Mouse (Mus musculus): ENCODE measurements at regions not wholly inside any gene's neighbourhood (a gene's known extent, or its start where the extent isn't known, plus 50 kb on each side); places are given as distances from the start of the nearest gene placed in this dataset.
"Not testable (repeated sequence)": the region's sequence is repeated elsewhere in the genome, so short reads cannot be mapped to it uniquely, and the experiment has no call there.

DNA sequence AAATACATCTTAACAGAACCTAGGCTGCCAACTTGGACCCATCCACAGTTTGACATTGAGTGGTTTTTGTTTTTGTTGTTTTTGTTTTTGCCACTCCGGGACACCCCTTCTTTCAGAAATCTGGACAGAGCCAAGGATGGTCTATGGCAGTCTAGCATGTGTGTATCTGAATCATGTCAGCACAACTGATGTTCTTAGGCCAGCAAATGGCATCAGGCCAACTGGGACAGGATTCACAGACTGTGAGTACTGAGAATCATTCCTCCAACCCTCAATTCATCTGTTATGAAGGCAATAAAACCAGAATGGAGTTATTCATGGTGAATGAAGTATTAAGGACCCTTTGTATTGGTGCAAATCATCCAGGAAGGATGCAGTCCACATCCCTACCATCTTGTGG, 1372.5 kb upstream of the Rag2 start:
- Histone ChIP-seq H3K4me3 (replicated peaks) (no peak overlapping the region), H3K27ac (no peak overlapping the region), H3K27me3 (no peaks in the 10 kb centered on the region), H3K4me2 (no peak overlapping the region), H3K9ac (no peak overlapping the region), H3K36me3 (no peaks in the 10 kb centered on the region), H3K9me3 (replicated peaks) (no peaks in the 10 kb centered on the region), H3K4me1 (no peaks in the 10 kb centered on the region)
- WGBS: 81% methylated on average over 1 of the region's 1 CpGs
- no peak for ATAC-seq (replicated peaks; ENCODE audit: low FRiP score)

DNA sequence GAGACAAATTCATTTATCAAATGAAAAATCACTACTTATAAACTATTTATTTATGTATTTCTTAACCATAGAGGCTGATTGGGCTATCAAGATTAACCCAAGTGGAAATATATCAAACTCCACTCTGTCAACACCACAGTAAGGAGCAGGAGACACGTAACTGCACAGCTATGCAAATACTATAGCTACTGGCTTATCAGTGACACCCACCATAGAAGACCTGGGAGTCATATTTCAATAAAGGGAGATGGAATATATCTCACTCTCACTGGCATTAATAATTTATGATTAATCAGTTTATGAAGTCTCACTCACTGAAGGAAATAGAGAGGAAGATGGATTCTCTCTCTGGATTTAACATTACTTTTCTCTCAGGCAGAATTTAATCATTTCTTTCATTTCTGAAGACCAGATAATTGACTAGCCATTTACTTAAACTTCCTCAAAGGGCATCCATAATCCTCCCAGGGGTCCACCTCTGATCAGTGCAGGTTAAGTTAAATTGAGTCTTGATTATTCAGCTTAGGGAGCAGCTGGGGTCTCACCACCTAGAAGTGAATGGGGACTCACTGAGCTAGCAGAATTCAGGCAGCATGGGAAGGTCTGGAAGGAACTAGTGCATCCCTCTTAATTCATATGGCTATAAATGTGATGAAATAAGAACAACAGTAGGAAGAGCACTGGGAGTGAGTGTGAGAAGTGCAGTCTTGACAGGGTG, 1365.2 kb upstream of the Rag2 start:
- H3K9ac ChIP-seq: no peak overlapping the region
- WGBS: 58% methylated on average over 1 of the region's 1 CpGs
- no peaks in the 10 kb centered on the region for H3K4me1 ChIP-seq
- no peak overlapping the region for H3K4me3 ChIP-seq (replicated peaks)
- H3K9me3 ChIP-seq (replicated peaks): no peaks in the 10 kb centered on the region
- H3K27ac ChIP-seq: no peak overlapping the region
- ATAC-seq (replicated peaks; ENCODE audit: low FRiP score): no peak
- no peak overlapping the region for H3K4me2 ChIP-seq
- H3K27me3 ChIP-seq: no peaks in the 10 kb centered on the region
- H3K36me3 ChIP-seq: no peaks in the 10 kb centered on the region

DNA sequence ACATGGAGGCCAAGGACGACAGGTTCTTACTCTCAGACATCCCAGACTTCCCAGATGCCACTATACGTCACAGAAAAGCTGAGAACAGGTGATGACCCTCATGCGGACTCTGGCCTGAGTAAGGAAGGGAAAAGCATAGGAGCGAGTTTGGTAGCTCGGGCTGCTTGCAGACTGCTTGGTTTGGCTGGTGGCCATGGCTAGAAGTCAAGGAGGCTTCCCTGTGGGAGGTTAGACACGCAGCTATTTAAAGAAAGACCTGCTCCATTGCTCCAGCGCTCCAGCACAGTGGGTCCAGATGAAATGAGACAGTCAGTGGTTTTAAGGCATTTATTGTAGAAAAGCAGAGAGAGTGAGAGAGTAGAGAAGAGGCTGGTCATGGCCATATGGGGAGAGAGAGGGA, 1318.0 kb upstream of the Rag2 start:
- Histone ChIP-seq H3K27me3 (no peaks in the 10 kb centered on the region), H3K36me3 (no peaks in the 10 kb centered on the region), H3K4me2 (no peak overlapping the region), H3K9ac (no peak overlapping the region), H3K27ac (no peak overlapping the region), H3K4me1 (no peaks in the 10 kb centered on the region), H3K4me3 (replicated peaks) (no peak overlapping the region), H3K9me3 (replicated peaks) (no peaks in the 10 kb centered on the region)
- peak; percentile 49 for ATAC-seq (replicated peaks; ENCODE audit: low FRiP score)
- WGBS: 54% methylated on average over 7 of the region's 7 CpGs

DNA sequence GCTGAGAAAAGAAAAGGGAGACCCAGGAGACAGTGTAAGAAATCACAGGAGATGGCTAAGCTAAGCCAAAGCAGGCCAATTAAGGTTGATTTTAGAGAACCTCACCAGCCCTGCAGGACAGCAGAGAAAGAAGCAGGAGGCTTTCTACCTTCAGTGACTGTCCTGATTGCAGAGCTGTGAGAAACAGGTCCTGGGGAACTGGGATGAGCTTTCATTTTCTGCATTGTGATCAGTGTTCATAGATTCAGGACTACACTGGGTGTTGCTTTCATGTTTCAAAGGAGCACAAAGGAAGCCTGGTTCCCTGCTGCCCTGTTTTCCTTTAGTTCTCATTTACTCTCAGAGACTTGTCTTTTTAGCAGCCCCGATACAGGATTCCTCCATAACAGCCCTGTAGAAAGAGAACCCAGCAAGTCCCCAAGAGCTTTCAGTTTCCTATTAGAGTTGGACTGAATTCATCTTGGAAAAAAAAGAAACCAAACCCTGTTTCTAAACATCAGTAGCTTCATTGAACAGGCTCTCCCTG, 1311.7 kb upstream of the Rag2 start:
- no peaks in the 10 kb centered on the region for H3K27me3 ChIP-seq
- H3K9me3 ChIP-seq (replicated peaks): no peaks in the 10 kb centered on the region
- no peak overlapping the region for H3K9ac ChIP-seq
- H3K36me3 ChIP-seq: no peaks in the 10 kb centered on the region
- no peak overlapping the region for H3K4me3 ChIP-seq (replicated peaks)
- no peak overlapping the region for H3K4me2 ChIP-seq
- no peak overlapping the region for H3K27ac ChIP-seq
- 77% methylated on average over 1 of the region's 1 CpGs for WGBS
- ATAC-seq (replicated peaks; ENCODE audit: low FRiP score): no peak
- no peaks in the 10 kb centered on the region for H3K4me1 ChIP-seq

DNA sequence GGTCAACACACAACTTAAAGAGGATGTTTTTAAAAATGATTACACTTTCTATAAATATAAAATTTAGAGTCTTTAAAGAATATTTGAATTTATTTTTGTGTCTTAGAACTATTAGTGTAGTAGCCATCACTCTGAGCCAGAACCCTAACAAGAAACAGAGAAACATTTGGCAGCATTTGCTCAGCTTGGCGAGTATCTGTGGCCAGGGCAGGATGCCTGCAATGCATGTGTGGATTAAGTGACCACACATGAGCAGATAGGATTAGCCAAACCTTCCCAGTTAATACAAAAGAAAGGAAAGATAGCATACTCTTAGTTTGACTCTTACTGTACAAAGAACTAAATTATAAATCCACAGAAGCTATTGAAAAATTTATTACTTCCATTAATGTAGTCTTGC, 1304.1 kb upstream of the Rag2 start:
- no peaks in the 10 kb centered on the region for H3K36me3 ChIP-seq
- no peaks in the 10 kb centered on the region for H3K4me1 ChIP-seq
- no peaks in the 10 kb centered on the region for H3K9me3 ChIP-seq (replicated peaks)
- no peaks in the 10 kb centered on the region for H3K27me3 ChIP-seq
- H3K9ac ChIP-seq: no peak overlapping the region
- 62% methylated on average over 1 of the region's 1 CpGs for WGBS
- ATAC-seq (replicated peaks; ENCODE audit: low FRiP score): no peak
- no peak overlapping the region for H3K27ac ChIP-seq
- no peak overlapping the region for H3K4me3 ChIP-seq (replicated peaks)
- H3K4me2 ChIP-seq: no peak overlapping the region

DNA sequence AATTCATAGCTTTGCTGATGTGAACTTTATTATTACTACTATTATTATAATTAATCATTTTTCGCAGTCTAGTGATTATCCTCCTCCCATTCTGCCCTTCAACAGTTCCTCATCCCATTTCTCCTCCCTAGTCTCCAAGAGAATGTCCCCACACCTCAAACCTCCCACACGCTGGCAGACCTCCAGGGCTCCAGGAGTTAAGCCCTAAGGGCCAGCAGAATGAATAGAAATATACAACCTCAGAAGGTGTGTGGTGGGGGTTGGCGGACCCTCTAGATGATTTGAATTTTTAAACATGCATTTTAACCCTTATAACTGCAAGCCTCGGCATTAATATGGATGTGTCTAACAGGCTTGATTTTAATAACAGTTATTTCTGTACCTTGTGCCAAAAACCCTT, 1283.8 kb upstream of the Rag2 start:
- H3K27ac ChIP-seq: no peak overlapping the region
- 53% methylated on average over 4 of the region's 4 CpGs for WGBS
- H3K36me3 ChIP-seq: no peaks in the 10 kb centered on the region
- H3K4me1 ChIP-seq: no peaks in the 10 kb centered on the region
- no peaks in the 10 kb centered on the region for H3K9me3 ChIP-seq (replicated peaks)
- no peaks in the 10 kb centered on the region for H3K27me3 ChIP-seq
- no peak overlapping the region for H3K9ac ChIP-seq
- no peak overlapping the region for H3K4me3 ChIP-seq (replicated peaks)
- no peak overlapping the region for H3K4me2 ChIP-seq
- no peak for ATAC-seq (replicated peaks; ENCODE audit: low FRiP score)

DNA sequence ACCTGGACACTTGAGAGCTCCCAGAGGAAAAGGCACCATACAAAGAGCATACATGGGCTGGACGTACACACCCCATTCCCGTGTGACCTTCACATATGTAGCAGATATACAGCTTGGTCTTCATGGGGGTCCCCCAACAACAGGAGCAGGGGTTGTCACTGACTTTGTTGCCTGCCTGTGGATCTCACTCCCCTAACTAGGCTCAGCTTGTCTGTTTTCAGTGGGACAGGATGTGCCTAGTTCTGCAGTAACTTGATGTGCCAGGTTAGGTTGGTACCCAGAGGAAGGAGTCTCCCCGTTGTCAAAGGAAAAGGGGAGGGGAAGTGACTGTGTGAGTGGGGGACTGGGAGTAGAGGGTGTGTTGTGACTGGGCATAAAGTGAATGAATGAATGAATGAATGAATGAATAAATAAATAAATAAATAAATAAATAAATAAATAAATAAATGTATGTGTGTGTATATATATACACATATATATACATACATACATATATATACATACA, 1279.5 kb upstream of the Rag2 start:
- Histone ChIP-seq H3K27me3 (no peaks in the 10 kb centered on the region), H3K9ac (no peak overlapping the region), H3K4me2 (no peak overlapping the region), H3K4me3 (replicated peaks) (no peak overlapping the region), H3K27ac (no peak overlapping the region), H3K4me1 (no peaks in the 10 kb centered on the region), H3K9me3 (replicated peaks) (no peaks in the 10 kb centered on the region), H3K36me3 (no peaks in the 10 kb centered on the region)
- ATAC-seq (replicated peaks; ENCODE audit: low FRiP score): no peak
- 82% methylated on average over 3 of the region's 3 CpGs for WGBS

DNA sequence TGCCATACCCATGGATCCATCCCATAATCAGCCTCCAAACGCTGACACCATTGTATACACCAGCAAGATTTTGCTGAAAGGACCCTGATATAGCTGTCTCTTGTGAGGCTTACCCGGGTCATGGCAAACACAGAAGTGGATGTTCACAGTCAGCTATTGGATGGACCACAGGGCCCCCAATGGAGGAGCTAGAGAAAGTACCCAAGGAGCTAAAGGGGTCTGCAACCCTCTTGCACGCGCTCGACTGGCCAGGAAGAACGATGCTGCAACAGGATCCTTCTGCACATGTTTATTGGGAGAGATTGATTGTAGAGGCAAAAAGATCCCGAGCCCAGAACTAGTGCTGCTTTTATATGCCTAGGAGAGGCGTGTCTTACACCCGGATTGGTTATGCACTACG, 1258.9 kb upstream of the Rag2 start:
- 90% methylated on average over 10 of the region's 10 CpGs for WGBS
- H3K36me3 ChIP-seq: not testable (repeated sequence)

DNA sequence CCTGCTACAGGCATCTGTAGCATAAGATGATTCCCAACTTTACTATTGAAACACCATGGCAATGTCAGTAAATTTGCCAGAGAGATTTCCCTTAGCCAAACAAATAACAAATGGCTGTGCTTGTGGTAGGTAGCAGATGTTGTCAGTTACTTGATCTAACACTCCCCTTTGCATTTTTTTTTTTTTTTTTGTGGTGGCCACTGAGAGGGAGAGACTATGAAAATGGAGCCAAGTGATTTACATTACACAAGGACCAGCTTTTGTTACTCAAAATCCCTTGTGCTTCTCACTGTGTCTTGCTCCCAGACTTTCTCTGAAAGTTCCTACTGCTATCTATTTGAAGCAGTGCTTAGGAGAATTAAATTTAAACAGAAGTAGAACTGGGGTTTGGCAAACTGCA, 1224.7 kb upstream of the Rag2 start:
- no peak overlapping the region for H3K4me3 ChIP-seq (replicated peaks)
- no peak overlapping the region for H3K9ac ChIP-seq
- no peaks in the 10 kb centered on the region for H3K4me1 ChIP-seq
- no peaks in the 10 kb centered on the region for H3K9me3 ChIP-seq (replicated peaks)
- no peaks in the 10 kb centered on the region for H3K27me3 ChIP-seq
- no peak overlapping the region for H3K4me2 ChIP-seq
- ATAC-seq (replicated peaks; ENCODE audit: low FRiP score): no peak
- H3K36me3 ChIP-seq: no peaks in the 10 kb centered on the region
- no peak overlapping the region for H3K27ac ChIP-seq

More for the DNA sequence above, 1258.9 kb upstream of the Rag2 start:
- not testable (repeated sequence) for H3K27me3 ChIP-seq; H3K9me3 ChIP-seq (replicated peaks); ATAC-seq (replicated peaks; ENCODE audit: low FRiP score); H3K27ac ChIP-seq; H3K4me3 ChIP-seq (replicated peaks); H3K9ac ChIP-seq; H3K4me2 ChIP-seq; H3K4me1 ChIP-seq

DNA sequence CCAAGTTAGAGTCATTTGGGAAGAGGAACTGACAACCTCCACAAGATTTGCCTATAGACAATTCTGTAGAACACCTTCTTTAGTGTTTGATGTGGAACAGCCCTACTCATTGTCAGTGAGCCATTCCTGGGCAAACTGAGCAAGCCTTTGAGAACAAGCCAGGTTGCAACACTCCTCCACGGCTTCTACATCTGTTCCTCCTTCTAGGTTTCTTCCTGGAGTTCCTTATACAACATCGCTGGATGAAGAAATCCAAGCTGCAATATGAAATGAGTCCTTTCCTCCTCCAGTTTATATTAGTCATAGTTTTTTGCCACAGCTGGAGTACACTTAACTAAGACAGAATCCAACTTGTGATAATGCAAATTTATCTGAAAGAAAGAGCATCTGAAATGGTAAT, 1197.9 kb upstream of the Rag2 start:
- H3K36me3 ChIP-seq: no peaks in the 10 kb centered on the region
- no peaks in the 10 kb centered on the region for H3K4me1 ChIP-seq
- no peak overlapping the region for H3K27ac ChIP-seq
- no peak for ATAC-seq (replicated peaks; ENCODE audit: low FRiP score)
- 94% methylated on average over 2 of the region's 2 CpGs for WGBS
- H3K9ac ChIP-seq: no peak overlapping the region
- no peak overlapping the region for H3K4me3 ChIP-seq (replicated peaks)
- no peaks in the 10 kb centered on the region for H3K9me3 ChIP-seq (replicated peaks)
- no peak overlapping the region for H3K4me2 ChIP-seq
- no peaks in the 10 kb centered on the region for H3K27me3 ChIP-seq

DNA sequence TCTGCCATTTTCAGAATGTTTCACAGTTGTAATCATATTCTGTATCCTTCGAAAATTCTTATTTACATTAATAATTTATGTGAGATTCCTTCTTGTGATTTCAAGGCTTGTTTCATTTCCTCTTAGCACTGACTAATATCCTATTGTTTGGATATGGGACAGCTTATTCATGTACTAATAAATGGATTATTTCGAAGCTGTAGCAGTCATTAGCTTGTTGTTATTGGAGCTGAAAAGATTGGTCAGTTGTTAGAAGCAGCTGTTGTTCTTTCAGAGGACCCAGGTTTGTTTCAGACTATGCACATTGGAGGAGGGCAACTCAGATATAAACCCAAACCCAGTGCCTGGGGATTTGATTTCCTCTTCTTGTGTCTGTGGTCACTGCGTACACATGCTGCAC, 1189.5 kb upstream of the Rag2 start:
- no peaks in the 10 kb centered on the region for H3K9me3 ChIP-seq (replicated peaks)
- no peak for ATAC-seq (replicated peaks; ENCODE audit: low FRiP score)
- H3K27ac ChIP-seq: no peak overlapping the region
- no peaks in the 10 kb centered on the region for H3K36me3 ChIP-seq
- no peaks in the 10 kb centered on the region for H3K27me3 ChIP-seq
- 71% methylated on average over 3 of the region's 3 CpGs for WGBS
- no peak overlapping the region for H3K9ac ChIP-seq
- H3K4me3 ChIP-seq (replicated peaks): no peak overlapping the region
- H3K4me2 ChIP-seq: no peak overlapping the region
- H3K4me1 ChIP-seq: no peaks in the 10 kb centered on the region

DNA sequence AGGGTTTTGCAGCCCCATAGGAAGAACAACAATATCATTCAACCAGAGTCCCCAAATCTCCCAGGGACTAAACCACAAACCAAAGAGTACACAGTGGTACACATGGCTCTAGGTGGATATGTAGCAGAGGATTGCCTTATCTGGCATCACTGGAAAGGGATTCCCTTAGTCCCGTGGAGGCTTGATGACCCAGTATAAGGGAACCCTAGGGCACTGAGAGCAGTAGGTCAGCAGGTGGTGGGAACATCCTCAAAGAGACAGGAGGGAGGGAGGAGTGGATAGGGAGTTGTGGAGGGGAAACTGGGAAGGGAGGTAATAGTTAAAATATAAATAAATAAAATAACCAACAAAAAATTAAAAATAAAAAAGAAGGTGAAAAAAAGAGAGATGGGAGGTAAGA, 1178.7 kb upstream of the Rag2 start:
- H3K36me3 ChIP-seq: no peaks in the 10 kb centered on the region
- H3K9me3 ChIP-seq (replicated peaks): no peaks in the 10 kb centered on the region
- no peak overlapping the region for H3K4me3 ChIP-seq (replicated peaks)
- no peak overlapping the region for H3K4me2 ChIP-seq
- WGBS: 74% methylated on average over 1 of the region's 1 CpGs
- H3K4me1 ChIP-seq: no peaks in the 10 kb centered on the region
- no peak for ATAC-seq (replicated peaks; ENCODE audit: low FRiP score)
- no peaks in the 10 kb centered on the region for H3K27me3 ChIP-seq
- H3K27ac ChIP-seq: no peak overlapping the region
- H3K9ac ChIP-seq: no peak overlapping the region

DNA sequence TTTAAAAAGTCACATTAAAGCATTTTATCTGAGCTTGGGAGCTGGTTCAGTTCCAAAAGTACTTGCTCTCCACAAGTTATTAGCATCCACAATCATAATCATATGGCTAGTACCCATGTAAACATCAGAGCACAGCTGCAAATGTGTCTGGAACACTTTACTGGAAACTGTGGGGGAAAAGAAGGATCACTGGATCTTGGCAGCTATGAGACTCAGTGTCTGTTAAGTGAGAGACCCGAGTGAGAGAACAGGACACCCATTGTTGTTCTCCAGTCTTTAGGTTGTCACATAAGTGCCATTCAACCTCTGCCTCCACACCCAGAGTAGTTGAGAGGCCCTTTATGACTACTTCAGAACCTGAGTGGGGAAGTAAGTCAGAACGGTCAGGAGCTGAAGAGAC, 1178.2 kb upstream of the Rag2 start:
- H3K27me3 ChIP-seq: no peaks in the 10 kb centered on the region
- no peak for ATAC-seq (replicated peaks; ENCODE audit: low FRiP score)
- no peaks in the 10 kb centered on the region for H3K36me3 ChIP-seq
- H3K4me3 ChIP-seq (replicated peaks): no peak overlapping the region
- no peaks in the 10 kb centered on the region for H3K9me3 ChIP-seq (replicated peaks)
- WGBS: 67% methylated on average over 2 of the region's 2 CpGs
- H3K4me2 ChIP-seq: no peak overlapping the region
- no peaks in the 10 kb centered on the region for H3K4me1 ChIP-seq
- H3K9ac ChIP-seq: no peak overlapping the region
- no peak overlapping the region for H3K27ac ChIP-seq
